Mouse (Mus musculus) erythroblast, adult 5-6 weeks (primary cell): Measurements from ENCODE around the gene Zdhhc22. TPM values are rescaled to one million over a fixed set of nuclear protein-coding genes. Genes with fewer than 3 reads are reported as not detected.

Experiments used
- ATAC-seq: replicated peaks from 2 replicates; pipeline ENCODE4 v1.8.0; 2016; ENCODE audit warnings: moderate number of reproducible peaks, mild to moderate bottlenecking, moderate TSS enrichment, inconsistent platforms; ENCODE audit not compliant: poor library complexity, low FRiP score, severe bottlenecking
- total RNA-seq, 2 experiments: library from RNA; stranded (forward) in 1 of 2; stranded (reverse) in 1 of 2; fragments of 150-400 nt in 1 of 2; fragments of 200-764, 138-1000 nt in 1 of 2; gene quantifications; 2 replicates each; pipeline versions ENCODE4 v1.2.3 to v1.2.4; 2015 to 2017; ENCODE audit warnings: low replicate concordance in 2 of 2

Gene Zdhhc22
- total RNA-seq, 2 experiments from 2014 or later: 0.43 TPM; not detected in 1

- no peak for ATAC-seq
These were observed 45.1 kb downstream of the Zdhhc22 start for GRCm38 (mm10) chr12:86945126-86945525.

- no peak for ATAC-seq
These were observed 46.8 kb downstream of the Zdhhc22 start for GRCm38 (mm10) chr12:86943421-86943820.

GRCm38 (mm10) chr12:86941734-86942486 is 48.3 kb downstream of the Zdhhc22 start:
- no peak for ATAC-seq

GRCm38 (mm10) chr12:86941173-86941572 is 49.1 kb downstream of the Zdhhc22 start:
- ATAC-seq: no peak

GRCm38 (mm10) chr12:86938571-86938970 is 51.7 kb downstream of the Zdhhc22 start:
- ATAC-seq: no peak

GRCm38 (mm10) chr12:86936587-86937343 is 53.5 kb downstream of the Zdhhc22 start:
- no peak for ATAC-seq

GRCm38 (mm10) chr12:86935692-86936282 is 54.4 kb downstream of the Zdhhc22 start:
- ATAC-seq: no peak

- ATAC-seq: no peak
These were observed 55.5 kb downstream of the Zdhhc22 start for GRCm38 (mm10) chr12:86934748-86935147.

- ATAC-seq: no peak
These were observed 57.7 kb downstream of the Zdhhc22 start for GRCm38 (mm10) chr12:86932575-86932952.

GRCm38 (mm10) chr12:86931919-86932574 is 58.2 kb downstream of the Zdhhc22 start:
- ATAC-seq: no peak

- ATAC-seq: no peak
These were observed 59.1 kb downstream of the Zdhhc22 start for GRCm38 (mm10) chr12:86930934-86931729.

Other genes starting within 250 kb of the Zdhhc22 start
- gene Irf2bpl, start 105.6 kb downstream of the Zdhhc22 start, total RNA-seq (2015; ENCODE audit: low replicate concordance): 0.21 and 0.77 TPM in 2 replicates
- gene Irf2bpl, start 105.6 kb downstream of the Zdhhc22 start, total RNA-seq (2017; ENCODE audit: low replicate concordance): 0.42 TPM in 1 of 2 replicates, not detected in the other
- 4.8 and 7.1 TPM in 2 replicates for gene Cipc, start 43.4 kb downstream of the Zdhhc22 start, total RNA-seq (2015; ENCODE audit: low replicate concordance)
- 5.6 and 8.2 TPM in 2 replicates for gene Cipc, start 43.4 kb downstream of the Zdhhc22 start, total RNA-seq (2017; ENCODE audit: low replicate concordance)
- gene Tmem63c, start 30.9 kb upstream of the Zdhhc22 start, total RNA-seq (2015; ENCODE audit: low replicate concordance): not detected in 2 replicates
- gene Tmem63c, start 30.9 kb upstream of the Zdhhc22 start, total RNA-seq (2017; ENCODE audit: low replicate concordance): not detected in 2 replicates
- not detected in 2 replicates for gene Ngb, start 112.1 kb upstream of the Zdhhc22 start, total RNA-seq (2015; ENCODE audit: low replicate concordance)
- not detected in 2 replicates for gene Ngb, start 112.1 kb upstream of the Zdhhc22 start, total RNA-seq (2017; ENCODE audit: low replicate concordance)
- gene Gstz1, start 156.7 kb upstream of the Zdhhc22 start, total RNA-seq (2015; ENCODE audit: low replicate concordance): 6.1 and 8.4 TPM in 2 replicates
- 3.8 and 5.2 TPM in 2 replicates for gene Gstz1, start 156.7 kb upstream of the Zdhhc22 start, total RNA-seq (2017; ENCODE audit: low replicate concordance)
- gene Pomt2, start 157.5 kb upstream of the Zdhhc22 start, total RNA-seq (2015; ENCODE audit: low replicate concordance): 0.58 and 2.7 TPM in 2 replicates
- 1.7 and 2.1 TPM in 2 replicates for gene Pomt2, start 157.5 kb upstream of the Zdhhc22 start, total RNA-seq (2017; ENCODE audit: low replicate concordance)
- gene Samd15, start 209.3 kb upstream of the Zdhhc22 start, total RNA-seq (2015; ENCODE audit: low replicate concordance): not detected in 2 replicates
- 1.5 TPM in 1 of 2 replicates, not detected in the other for gene Samd15, start 209.3 kb upstream of the Zdhhc22 start, total RNA-seq (2017; ENCODE audit: low replicate concordance)
- 1.3 and 3.3 TPM in 2 replicates for gene Tmed8, start 210.0 kb upstream of the Zdhhc22 start, total RNA-seq (2015; ENCODE audit: low replicate concordance)
- gene Tmed8, start 210.0 kb upstream of the Zdhhc22 start, total RNA-seq (2017; ENCODE audit: low replicate concordance): 1.8 and 3.0 TPM in 2 replicates
- gene Noxred1, start 248.3 kb upstream of the Zdhhc22 start, total RNA-seq (2015; ENCODE audit: low replicate concordance): 2.7 TPM in 1 of 2 replicates, not detected in the other
- gene Noxred1, start 248.3 kb upstream of the Zdhhc22 start, total RNA-seq (2017; ENCODE audit: low replicate concordance): not detected in 2 replicates